Mouse (Mus musculus): ENCODE results near the gene Marcksl1. TPM values are rescaled to one million over a fixed set of nuclear protein-coding genes. Genes with fewer than 3 reads are reported as not detected.

The Marcksl1 gene
- polyA plus RNA-seq, 1 experiment from 2014 or later, result 1,978 TPM

DNA sequence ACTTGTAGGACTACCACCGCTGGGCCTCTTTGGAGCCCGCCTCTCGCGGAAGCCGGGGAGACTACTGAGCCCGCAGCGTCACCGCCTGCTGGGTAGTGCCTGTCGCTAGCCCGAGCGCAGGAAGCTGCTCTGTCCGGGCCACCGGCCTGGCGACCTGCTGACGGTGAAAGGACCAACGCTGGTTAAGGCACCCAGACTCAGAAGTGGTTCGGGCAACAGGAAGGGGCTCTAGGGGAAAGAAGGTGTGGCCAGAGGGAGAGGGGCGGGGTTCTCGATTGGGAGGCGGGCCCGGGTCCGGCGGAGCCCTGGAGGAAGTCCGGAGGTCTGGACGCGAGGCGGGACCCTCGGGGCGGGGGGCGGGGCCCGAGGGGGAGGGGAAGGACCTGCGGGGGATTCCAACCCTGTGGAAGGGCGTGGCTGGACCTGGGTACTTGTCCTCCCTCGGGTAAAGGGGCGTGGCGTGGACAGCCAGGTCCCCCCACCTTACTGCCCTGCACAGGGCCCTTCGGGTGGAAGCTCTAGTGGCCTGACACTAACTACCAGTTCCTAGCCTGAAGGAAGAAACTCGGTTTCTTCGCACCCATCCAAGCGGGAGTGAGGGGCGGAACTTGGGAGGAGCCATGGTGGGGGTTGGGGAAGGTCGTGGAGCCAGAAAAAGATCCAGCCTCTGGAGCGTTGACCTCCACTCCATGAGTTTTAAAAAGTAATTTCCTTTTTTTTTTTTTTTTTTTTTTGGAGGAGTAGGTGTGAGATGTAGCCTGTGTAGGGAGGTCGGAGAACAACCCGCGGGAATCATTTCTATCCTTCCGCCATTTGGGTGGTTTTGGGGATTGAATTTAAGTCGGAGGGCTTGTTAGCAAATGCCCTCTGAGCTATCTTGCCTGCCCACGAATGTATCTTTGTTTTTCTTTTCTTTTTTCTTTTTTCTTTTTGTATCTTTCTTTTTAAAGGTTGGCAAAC lies 12.5 kb upstream of the Marcksl1 start:
- Histone ChIP-seq H3K9me3 (replicated peaks) (no peaks in the 10 kb centered on the region), H3K4me1 (peaks cover 12% of the 10 kb centered on the region), H3K27ac (peak overlapping the region; percentile 74), H3K4me2 (replicated peaks) (peak overlapping the region; percentile 73), H3K9ac (peak overlapping the region; percentile 61), H3K36me3 (no peaks in the 10 kb centered on the region), H3K27me3 (peaks cover 4% of the 10 kb centered on the region; the same call in 1 of the 2 replicates), H3K4me3 (peak overlapping the region; percentile 45)
- WGBS, result 1% methylated on average over 49 of the region's 49 CpGs
- peak; percentile 71 for ATAC-seq (ENCODE audit: low FRiP score)

DNA sequence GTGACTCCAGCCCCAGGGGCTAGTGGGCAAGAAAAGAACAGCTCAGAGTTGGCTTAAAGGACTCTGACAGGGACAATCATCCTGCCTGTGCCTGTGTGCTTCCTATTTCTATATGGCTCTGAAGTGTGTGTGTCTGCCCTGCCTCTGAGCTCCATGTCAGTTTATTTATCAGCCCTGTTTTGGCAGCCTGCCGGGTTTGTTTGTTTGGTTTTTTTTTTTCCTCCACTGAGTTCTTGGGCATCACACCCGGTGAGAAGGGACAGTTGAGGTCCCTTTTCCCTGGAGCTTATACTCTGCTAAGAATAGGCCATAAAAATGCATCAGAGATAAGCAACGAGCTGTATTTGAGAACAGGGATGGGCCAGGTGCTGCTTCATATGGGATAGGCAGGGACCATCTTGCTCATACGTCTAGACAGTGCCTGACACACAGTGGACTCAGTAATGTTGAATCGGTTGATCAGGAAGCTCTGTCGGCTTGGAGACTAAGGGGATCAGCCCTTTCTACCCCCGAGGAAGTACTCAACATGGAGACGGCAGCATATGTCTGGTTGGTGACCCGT lies 11.0 kb upstream of the Marcksl1 start:
- H3K4me2 ChIP-seq (replicated peaks), result no peak overlapping the region
- H3K4me1 ChIP-seq, result no peaks in the 10 kb centered on the region
- WGBS, result 79% methylated on average over 9 of the region's 9 CpGs
- H3K4me3 ChIP-seq, result no peak overlapping the region
- no peaks in the 10 kb centered on the region for H3K36me3 ChIP-seq
- peaks cover 4% of the 10 kb centered on the region; the same call in 1 of the 2 replicates for H3K27me3 ChIP-seq
- no peaks in the 10 kb centered on the region for H3K9me3 ChIP-seq (replicated peaks)
- no peak for ATAC-seq (ENCODE audit: low FRiP score)
- no peak overlapping the region for H3K9ac ChIP-seq
- no peak overlapping the region for H3K27ac ChIP-seq

DNA sequence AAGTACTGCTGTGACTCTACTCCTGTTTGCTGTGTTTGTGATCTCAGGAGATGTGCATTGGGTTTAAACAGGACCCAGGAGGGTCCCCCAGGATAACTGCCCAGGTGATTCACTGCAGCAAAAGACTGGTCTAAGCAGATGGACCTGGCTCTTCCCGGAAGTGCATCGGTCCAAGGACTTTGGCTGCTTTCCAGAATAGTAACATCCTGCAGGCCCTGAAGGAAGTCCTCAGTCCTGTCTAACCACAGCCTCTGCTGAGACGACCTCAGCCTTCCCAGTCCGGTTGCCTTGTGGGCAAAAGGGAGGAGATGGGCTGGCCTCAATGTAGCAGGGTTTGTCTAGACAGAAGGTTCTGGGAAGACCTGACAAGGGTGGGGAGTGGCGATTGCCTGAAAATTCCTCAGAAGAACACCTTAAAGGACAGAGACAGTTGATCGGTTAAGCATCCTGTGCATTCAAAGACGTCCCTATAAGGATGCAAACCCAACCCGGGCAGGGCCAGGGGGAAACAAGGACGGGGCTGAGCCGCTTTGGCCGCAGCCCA lies 10.4 kb upstream of the Marcksl1 start:
- H3K36me3 ChIP-seq, result no peaks in the 10 kb centered on the region
- H3K27me3 ChIP-seq, result peaks cover 4% of the 10 kb centered on the region; the same call in 1 of the 2 replicates
- 81% methylated on average over 11 of the region's 11 CpGs for WGBS
- 0 out of 2 replicates have a peak overlapping the region, but pooled peaks have one; percentile 1 for H3K9ac ChIP-seq
- H3K27ac ChIP-seq, result no peak overlapping the region
- no peak overlapping the region for H3K4me2 ChIP-seq (replicated peaks)
- H3K9me3 ChIP-seq (replicated peaks), result no peaks in the 10 kb centered on the region
- no peak for ATAC-seq (ENCODE audit: low FRiP score)
- no peaks in the 10 kb centered on the region for H3K4me1 ChIP-seq
- H3K4me3 ChIP-seq, result no peak overlapping the region

DNA sequence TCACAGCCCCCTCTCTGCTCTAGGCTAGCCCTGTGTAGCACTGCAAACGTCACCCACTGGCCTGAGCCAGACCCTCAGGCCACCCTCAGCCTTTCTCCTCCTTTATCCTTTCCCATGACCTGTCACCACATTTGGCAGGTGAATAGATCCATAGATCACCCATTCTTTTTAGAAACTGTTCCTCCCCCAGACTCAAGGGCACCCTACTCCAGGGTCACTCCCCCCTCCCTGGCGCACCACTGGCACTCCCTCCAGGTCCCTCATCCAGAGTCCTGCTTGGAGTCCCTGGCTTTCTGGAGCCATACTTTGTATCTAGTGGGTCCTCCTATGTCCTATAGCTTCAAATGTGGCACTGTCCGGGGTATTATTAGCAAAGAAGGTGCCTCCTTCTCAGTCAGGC lies 7.9 kb upstream of the Marcksl1 start:
- H3K27ac ChIP-seq, result no peak overlapping the region
- ATAC-seq (ENCODE audit: low FRiP score), result no peak
- H3K9me3 ChIP-seq (replicated peaks), result no peaks in the 10 kb centered on the region
- no peak overlapping the region for H3K4me2 ChIP-seq (replicated peaks)
- 74% methylated on average over 3 of the region's 3 CpGs for WGBS
- H3K9ac ChIP-seq, result no peak overlapping the region
- peaks cover 14% of the 10 kb centered on the region for H3K4me1 ChIP-seq
- H3K4me3 ChIP-seq, result no peak overlapping the region
- H3K36me3 ChIP-seq, result no peaks in the 10 kb centered on the region
- peaks cover 4% of the 10 kb centered on the region; the same call in 1 of the 2 replicates for H3K27me3 ChIP-seq

DNA sequence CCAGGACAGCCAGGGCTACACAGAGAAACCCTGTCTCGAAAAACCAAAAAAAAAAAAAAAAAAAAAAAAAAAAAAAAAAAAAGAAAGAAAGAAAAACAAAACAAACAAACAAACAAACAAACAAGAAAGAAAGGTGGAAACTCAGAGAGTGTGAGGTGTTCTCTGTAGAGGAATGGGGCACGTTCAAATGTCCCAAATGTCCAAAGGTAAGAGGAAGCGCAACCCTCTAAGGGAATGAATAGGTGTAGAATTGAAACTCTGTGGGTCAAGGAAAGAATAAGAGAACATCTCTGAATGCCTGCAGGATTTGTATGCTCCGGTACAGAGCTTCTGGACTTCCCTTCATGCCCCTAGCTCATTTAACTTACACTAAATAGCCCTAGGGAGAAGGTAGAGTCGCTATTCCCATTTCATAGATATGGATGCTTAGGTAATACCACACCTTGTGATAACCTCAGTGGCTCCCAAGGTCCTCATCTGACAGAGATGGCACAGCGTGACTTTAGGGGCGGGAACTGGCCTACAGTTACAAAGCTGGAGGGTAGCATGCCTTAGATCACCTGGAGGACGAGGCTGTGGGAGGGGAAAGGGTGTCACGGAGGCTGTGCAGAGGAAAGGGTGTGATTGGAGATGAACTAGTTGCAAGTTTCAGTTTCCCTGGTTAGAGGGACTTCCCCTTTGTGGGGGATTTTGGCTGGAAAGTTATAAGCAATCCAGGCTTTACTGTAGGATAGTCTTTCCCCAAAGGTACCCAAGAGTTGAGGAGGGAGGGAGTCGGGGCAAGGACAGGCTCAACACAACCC lies 5.7 kb upstream of the Marcksl1 start:
- Histone ChIP-seq H3K27me3 (no peaks in the 10 kb centered on the region), H3K9me3 (replicated peaks) (no peaks in the 10 kb centered on the region), H3K4me3 (no peak overlapping the region), H3K36me3 (no peaks in the 10 kb centered on the region), H3K9ac (no peak overlapping the region), H3K27ac (no peak overlapping the region), H3K4me1 (peaks cover 34% of the 10 kb centered on the region), H3K4me2 (replicated peaks) (no peak overlapping the region)
- no peak for ATAC-seq (ENCODE audit: low FRiP score)
- 67% methylated on average over 9 of the region's 10 CpGs for WGBS

DNA sequence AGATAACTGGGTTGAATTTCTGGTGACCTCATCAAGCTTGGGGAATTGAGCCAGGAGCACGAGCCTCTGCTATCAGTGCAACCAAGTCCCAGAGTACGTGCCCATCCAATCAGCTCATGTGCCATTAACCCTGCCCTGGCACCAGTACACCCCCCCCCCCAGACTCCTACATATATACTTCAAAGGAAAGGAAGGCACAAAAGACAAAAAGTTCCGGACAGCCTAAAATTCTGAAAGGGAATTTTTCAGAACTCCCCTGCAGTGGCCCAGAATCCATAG lies 5.2 kb upstream of the Marcksl1 start:
- WGBS, result 86% methylated on average over 3 of the region's 3 CpGs
- Histone ChIP-seq H3K4me1 (peaks cover 40% of the 10 kb centered on the region), H3K4me3 (no peak overlapping the region), H3K27ac (no peak overlapping the region), H3K9me3 (replicated peaks) (no peaks in the 10 kb centered on the region), H3K27me3 (no peaks in the 10 kb centered on the region), H3K4me2 (replicated peaks) (no peak overlapping the region), H3K9ac (no peak overlapping the region), H3K36me3 (no peaks in the 10 kb centered on the region)
- ATAC-seq (ENCODE audit: low FRiP score), result no peak

DNA sequence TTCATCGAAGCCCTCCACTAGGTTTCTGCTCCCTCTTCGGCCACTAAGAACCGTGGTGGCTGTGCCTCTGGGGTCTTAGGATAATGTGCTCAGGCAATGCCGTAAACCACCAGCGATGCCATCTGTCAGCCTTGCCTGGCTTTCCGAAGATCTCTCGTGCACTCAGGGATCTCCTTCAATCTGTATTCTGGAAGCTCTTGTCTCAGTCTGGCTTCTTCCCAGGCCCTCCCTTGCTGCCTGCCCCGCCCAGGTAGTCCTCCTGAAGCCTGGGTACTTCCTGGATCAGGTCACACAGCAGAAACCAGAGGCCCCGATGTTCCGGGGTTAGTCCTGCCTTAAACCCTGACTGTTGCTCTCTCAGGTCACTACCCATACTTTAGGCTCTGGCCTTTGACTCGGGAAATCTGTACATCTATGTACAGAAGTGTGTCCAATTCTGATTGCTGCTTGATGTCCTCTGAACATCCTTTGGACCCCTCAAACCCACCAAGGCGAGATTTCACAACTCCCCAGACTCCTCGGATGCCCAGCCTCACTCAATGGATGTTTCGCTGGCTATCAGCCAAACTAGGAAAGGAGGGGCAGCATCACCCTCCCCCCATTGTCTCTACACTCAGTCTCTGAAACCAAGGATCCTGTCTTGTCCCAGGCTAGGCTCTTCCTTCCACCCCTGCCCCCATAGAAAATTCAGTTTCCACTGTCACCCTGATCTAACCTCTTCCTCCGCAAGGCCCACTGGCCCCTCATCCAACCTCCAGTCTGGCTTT lies 4.4 kb upstream of the Marcksl1 start:
- no peak overlapping the region for H3K4me2 ChIP-seq (replicated peaks)
- 66% methylated on average over 15 of the region's 15 CpGs for WGBS

DNA sequence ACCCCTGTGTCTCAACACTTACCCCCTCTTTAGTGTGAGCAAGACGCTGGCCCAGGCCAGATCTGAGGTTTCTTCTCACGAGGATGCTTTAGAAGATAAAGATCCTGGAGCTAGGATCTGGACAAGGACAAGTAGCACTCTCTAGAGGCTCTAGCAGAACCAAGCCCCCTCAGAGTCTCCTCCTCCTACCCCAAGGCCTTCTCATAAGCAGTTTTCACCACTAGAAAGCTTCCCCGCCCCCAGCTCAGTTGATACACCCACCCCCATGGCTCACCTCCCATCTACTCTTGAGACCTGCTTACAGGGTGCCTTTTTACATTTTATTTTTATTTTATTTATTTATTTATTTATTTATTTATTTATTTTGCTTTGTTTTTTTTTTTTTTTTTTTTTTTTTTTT lies 3.7 kb upstream of the Marcksl1 start:
- no peak for ATAC-seq (ENCODE audit: low FRiP score)

More for the DNA sequence above, 4.4 kb upstream of the Marcksl1 start:
- Histone ChIP-seq H3K4me3 (no peak overlapping the region), H3K27ac (peak overlapping the region; percentile 55; the same call in 1 of the 2 replicates), H3K27me3 (no peaks in the 10 kb centered on the region), H3K9me3 (replicated peaks) (no peaks in the 10 kb centered on the region), H3K4me1 (peaks cover 41% of the 10 kb centered on the region), H3K36me3 (no peaks in the 10 kb centered on the region), H3K9ac (no peak overlapping the region)
- ATAC-seq (ENCODE audit: low FRiP score), result no peak

DNA sequence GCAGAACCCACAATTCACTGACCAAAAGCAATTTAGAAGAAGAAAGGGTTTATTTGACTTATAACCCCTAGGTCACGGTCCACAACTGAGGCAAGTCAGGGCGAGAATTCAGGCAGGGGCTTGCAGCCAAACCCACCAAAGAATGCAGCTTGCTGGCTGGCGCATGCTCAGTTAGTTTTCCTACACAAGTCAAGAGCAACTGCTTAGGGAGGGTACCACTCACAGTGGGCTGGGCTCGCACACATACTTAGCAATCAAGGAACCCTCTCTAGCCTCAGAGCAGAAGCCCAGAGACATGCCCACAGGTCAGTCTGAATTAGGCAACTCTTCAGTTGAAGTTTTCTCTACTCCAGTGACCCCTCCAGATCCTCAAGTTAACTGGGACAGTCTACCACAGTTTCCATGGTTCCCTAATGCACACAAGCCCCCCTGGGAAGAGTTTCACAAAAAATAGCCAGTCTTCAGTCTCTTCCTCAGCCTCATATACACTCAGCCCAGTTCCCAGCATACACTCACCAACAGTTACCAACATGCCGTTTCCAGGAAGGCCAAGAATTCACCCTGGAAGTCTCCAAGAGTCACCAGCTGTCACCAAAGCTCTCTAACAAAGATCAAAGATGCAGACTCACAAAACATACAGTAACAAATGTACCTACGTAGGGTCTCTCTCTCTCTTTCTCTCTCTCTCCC lies 2.5 kb upstream of the Marcksl1 start:
- WGBS, result 31% methylated on average over 6 of the region's 6 CpGs
- Histone ChIP-seq H3K4me3 (no peak overlapping the region), H3K36me3 (peaks cover 10% of the 10 kb centered on the region; the same call in 1 of the 2 replicates), H3K4me1 (peaks cover 52% of the 10 kb centered on the region), H3K27ac (peak overlapping the region; percentile 82), H3K4me2 (replicated peaks) (peak overlapping the region; percentile 9), H3K9ac (no peak overlapping the region), H3K9me3 (replicated peaks) (no peaks in the 10 kb centered on the region), H3K27me3 (no peaks in the 10 kb centered on the region)
- no peak for ATAC-seq (ENCODE audit: low FRiP score)

More for the DNA sequence above, 3.7 kb upstream of the Marcksl1 start:
- H3K9me3 ChIP-seq (replicated peaks), result no peaks in the 10 kb centered on the region
- no peaks in the 10 kb centered on the region for H3K36me3 ChIP-seq
- H3K4me1 ChIP-seq, result peaks cover 41% of the 10 kb centered on the region
- H3K27ac ChIP-seq, result peak overlapping the region; percentile 55; the same call in 1 of the 2 replicates
- H3K4me2 ChIP-seq (replicated peaks), result no peak overlapping the region
- WGBS, result 68% methylated on average over 3 of the region's 3 CpGs
- no peak overlapping the region for H3K9ac ChIP-seq
- H3K4me3 ChIP-seq, result no peak overlapping the region
- H3K27me3 ChIP-seq, result no peaks in the 10 kb centered on the region

DNA sequence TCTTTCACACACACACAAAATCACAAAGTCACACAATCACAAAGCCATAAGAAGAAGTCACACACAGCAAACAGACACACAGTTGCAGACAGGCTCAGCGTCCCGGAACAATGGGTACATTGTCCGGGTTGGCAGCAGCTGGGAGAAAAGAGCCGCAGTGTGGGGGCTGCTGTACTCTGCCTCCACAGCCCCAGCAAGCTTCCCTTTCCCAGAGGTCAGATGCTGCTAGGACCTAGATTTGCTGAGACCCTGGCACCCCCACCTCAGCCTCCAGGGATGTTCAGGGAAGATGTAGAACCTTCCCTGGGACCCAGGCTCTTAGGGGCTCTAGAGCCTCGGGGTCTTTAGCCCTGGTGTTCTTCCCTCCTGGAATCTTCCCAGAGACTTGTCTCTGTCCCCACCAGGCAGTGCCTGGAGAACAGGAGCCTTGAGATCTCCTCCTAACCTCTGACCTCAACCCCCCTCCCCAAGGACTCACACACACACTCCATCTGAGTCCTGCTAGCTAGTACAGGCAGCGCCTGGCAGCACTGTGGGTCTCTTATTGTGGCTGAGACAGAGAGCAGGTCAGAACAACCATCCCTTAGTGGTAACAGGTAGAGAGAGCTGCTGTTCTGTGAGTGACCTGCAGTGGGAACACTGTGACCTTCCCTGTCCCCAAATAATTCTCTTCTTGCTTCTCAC lies 1.8 kb upstream of the Marcksl1 start:
- Histone ChIP-seq H3K4me2 (replicated peaks) (peak overlapping the region; percentile 9), H3K27me3 (no peaks in the 10 kb centered on the region), H3K36me3 (peaks cover 14% of the 10 kb centered on the region), H3K9ac (0 out of 2 replicates have a peak overlapping the region, but pooled peaks have one; percentile 15), H3K27ac (peak overlapping the region; percentile 82), H3K9me3 (replicated peaks) (no peaks in the 10 kb centered on the region), H3K4me1 (peaks cover 57% of the 10 kb centered on the region), H3K4me3 (no peak overlapping the region)
- 15% methylated on average over 6 of the region's 6 CpGs for WGBS
- no peak; the same call in 1 of the 2 replicates for ATAC-seq (ENCODE audit: low FRiP score)

Measured in hindbrain, embryonic 12.5 days (tissue).